Mouse (Mus musculus) mouse trophoblast stem cell (cell line): ENCODE measurements around the gene Trim23.
"Not testable (repeated sequence)": the region's sequence is repeated elsewhere in the genome, so short reads cannot be mapped to it uniquely, and the experiment has no call there.

Experiments used
- in situ Hi-C, 2 experiments: fragments of 300-500 bp; cut with MseI, MboI; formaldehyde crosslinking; loops; 2 replicates in 1 of 2; 3 replicates in 1 of 2; pipeline ENCODE4 v1.15.1; 2025

Trim23 gene

GRCm38 (mm10) chr13:104178650-104179121 is at the start of gene Trim23:
TSS of gene Trim23 (plus strand) at chr13:104178797.
- in situ Hi-C loops, result no loop called here

DNA sequence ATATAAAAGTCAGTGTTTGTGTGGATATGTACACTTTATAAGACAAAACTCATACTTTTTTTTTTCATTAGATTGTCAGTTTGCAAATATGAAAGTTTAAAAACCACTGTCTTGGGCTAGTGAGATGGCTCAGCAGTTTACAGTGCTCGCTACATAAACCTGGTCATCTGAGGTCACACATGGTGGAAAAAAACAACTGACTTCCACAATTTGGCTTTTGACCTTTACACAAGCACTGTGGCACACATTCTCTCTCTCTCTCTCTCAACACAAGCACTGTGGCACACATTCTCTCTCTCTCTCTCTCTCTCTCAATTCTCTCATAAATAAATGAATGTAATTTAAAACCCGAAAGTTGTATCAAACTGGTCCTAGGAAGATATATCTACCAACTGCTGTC is 46.0 kb upstream of the Trim23 start:
- in situ Hi-C loops, result no loop called here

DNA sequence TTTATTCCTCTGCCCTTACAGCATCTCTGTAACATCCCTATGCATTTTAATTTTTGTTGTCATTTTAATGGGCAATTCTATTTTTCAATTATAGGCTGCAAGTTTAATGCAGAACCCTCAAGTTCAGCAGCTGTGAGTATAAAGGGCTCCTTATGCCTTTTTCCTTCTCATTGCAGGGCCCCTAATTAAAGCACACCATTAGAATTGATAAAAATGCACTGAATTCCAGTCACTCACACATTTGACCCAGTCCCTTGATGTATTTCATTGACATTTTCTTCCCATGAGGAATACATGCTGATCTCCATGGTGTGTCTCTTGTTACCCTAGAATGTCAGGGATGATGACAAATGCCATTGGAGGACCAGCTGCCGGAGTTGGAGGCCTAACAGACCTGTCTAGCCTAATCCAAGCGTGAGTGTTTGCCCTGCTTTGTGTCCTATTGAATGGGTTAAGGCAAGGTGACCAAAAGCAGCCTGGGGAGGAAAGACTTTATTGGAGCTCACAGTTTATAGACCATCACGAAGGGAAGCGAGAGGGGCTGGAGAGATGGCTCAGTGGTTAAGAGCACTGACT is 44.0 kb upstream of the Trim23 start:
- in situ Hi-C loops, result no loop called here

DNA sequence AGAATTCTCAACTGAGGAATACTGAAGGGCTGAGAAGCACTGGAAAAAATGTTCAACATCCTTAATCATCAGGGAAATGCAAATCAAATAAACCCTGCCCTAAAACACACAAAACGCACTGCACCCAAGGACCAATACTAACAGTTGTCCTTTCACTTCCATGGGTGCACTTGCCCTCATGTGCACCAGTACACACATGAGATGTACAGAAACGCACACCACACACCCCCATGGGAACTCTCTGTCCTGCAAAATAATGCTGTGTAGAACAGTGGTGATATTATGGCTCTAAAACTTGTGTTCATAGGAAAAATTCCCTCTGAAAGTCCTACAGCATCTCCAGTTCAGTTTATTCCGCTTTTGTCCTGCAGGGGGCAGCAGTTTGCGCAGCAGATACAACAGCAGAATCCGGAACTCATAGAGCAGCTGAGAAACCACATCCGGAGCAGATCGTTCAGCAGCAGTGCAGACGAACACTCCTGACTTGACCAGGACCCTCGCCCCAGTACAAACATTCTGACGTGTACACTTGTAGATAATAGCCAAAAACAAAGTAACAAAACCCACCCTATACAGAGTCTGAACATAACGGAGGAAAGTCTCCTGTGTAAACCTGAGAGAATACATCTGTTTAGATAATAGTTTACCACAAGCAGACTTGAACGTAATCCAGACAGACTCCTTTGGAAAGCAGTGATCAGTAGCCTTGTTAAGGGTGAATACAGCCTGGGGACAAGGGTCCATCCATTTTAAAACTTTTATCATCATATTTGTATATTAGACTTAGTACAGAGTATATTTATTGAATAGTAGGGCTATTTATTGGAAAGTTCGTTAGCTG is 39.0 kb upstream of the Trim23 start:
- in situ Hi-C loops, result no loop called here

GRCm38 (mm10) chr13:104144871-104145270 is 33.7 kb upstream of the Trim23 start:
- in situ Hi-C loops, result no loop called here

- in situ Hi-C loops, result no loop called here
Measured at GRCm38 (mm10) chr13:104145646-104146045, 33.0 kb upstream of the Trim23 start.

- in situ Hi-C loops, result no loop called here
Measured at GRCm38 (mm10) chr13:104154180-104154579, 24.4 kb upstream of the Trim23 start.

DNA sequence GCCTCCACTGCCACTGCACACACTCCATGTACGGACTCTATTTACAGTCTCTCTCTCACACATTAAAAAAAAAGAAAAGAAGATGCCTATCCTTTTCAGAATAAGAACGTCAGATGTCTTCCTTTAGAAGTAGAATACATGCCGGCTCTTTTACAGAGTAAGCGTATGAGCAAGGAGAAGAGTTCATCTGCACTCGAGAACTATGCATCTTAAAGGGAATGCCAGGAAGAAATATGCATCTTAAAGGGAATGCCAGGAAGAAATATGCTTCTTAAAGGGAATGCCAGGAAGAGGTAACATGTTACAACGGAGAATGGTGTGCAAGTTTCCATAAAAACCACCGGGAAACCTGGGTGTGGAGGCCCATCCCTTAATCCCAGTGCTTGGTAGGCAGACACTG is 23.5 kb upstream of the Trim23 start:
- in situ Hi-C loops, result no loop called here

DNA sequence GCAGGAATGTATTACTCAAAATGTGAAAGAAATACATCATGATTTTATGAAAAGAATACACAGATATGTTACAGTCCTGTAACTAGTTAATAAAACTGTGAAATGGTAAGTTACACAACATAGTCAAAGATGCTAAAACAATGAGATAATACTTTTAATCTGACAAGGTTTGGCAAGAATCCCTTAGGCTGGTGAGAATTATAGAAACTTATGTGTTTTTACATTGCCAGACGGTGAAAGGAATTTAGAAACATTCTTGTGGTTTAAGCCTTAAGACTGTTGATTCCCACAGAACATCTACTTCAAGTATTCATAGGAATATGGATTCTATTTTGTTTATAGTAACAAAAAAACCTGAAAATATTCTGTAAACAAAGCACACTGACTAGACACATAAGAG is 22.9 kb upstream of the Trim23 start:
- in situ Hi-C loops, result no loop called here

- in situ Hi-C loops, result no loop called here
Measured at GRCm38 (mm10) chr13:104171711-104172110, 6.9 kb upstream of the Trim23 start.

DNA sequence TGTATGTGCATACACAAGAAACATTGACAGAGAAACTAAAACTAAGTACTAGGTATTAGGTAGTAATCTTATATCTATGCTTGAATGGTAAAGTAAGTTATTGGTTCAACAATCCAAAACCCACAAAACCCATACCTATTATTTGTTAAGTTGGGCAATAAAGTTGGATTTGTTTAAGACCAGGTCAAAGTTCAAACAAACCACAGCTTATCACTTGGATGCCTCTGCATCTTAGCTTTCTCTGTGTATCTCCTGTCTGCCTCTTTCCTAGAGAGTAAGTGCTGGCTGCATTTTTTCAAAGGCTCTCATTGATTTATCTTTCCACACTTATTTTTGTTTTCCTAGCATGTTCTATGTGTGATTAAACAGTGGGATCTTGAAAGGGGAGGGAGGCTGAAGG is 6.1 kb upstream of the Trim23 start:
- in situ Hi-C loops, result no loop called here

DNA sequence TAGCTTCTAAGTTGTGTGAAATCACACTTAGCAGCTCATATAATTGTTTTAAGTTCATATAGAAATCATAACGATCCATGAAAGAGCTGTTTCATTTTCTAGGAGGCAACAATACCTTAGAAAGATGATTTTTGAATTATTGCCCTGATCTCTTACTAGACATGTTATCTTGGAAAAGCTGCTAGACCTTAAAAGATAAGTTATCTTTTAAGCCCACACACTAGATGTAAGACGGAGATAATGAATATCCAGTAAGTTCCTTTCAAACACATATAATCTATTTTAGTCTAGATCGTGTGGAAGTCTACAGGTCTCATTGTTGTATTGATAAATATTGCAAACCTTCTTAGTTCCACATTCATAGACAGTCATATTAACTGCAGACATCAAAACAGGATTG is 1.7 kb upstream of the Trim23 start:
- in situ Hi-C loops, result no loop called here

GRCm38 (mm10) chr13:104177796-104178649 is 574 bp upstream of the Trim23 start, which contains the start of gene Trappc13:
TSS of gene Trappc13 (minus strand) at chr13:104178469.
- in situ Hi-C loops, result no loop called here

GRCm38 (mm10) chr13:104179176-104179888 is 735 bp downstream of the Trim23 start:
- in situ Hi-C loops, result no loop called here

DNA sequence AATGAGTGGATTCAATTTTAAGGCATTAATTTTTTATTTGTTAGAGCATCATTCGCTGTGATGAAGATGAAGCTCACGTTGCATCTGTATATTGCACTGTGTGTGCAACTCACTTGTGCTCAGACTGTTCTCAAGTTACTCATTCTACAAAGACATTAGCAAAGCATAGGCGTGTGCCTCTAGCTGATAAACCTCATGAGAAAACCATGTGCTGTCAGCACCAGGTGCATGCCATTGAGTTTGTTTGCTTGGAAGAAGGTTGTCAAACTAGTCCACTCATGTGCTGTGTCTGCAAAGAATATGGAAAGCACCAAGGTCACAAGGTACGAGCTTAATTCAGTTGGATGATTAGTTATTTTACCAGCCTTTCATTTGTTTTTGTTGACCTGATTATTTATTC is 8.8 kb downstream of the Trim23 start:
- in situ Hi-C loops, result no loop called here

DNA sequence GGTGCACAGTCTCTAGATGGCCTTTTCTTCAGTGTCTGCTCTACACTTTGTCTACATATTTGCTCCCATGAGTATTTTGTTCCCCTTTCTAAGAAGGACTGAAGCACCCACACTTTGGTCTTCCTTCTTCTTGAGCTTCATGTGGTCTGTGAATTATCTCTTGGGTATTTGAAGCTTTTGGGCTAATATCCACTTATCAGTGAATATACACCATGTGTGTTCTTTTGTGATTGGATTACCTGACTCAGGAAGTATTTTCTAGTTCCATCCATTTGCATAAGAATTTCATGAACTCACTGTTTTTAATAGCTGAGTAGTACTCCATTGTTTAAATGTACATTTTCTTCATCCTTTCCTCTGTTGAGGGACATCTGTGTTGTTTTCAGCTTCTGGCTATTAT is 17.3 kb downstream of the Trim23 start:
- in situ Hi-C loops, result not testable (repeated sequence)

GRCm38 (mm10) chr13:104204313-104204712 is 25.7 kb downstream of the Trim23 start:
- in situ Hi-C loops, result no loop called here

DNA sequence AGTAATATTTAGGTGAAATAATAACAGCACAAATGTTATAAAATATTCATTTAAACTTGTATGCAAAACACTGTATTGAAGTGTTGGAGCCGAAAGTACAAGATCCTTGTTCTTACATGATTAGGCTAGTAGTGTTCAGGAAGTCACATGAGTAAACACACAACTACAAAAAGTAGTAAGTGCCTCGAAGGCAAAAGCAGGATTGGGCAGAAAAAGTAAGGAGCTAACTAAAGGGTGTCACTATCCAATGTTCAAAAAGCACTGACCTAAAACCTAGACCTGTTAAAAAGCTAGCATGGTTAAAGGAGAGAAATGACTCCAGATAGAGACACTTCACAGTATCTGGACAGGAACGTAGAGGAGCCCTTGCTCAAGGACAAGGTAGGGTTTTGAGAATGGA is 48.9 kb downstream of the Trim23 start:
- in situ Hi-C loops, result no loop called here

DNA sequence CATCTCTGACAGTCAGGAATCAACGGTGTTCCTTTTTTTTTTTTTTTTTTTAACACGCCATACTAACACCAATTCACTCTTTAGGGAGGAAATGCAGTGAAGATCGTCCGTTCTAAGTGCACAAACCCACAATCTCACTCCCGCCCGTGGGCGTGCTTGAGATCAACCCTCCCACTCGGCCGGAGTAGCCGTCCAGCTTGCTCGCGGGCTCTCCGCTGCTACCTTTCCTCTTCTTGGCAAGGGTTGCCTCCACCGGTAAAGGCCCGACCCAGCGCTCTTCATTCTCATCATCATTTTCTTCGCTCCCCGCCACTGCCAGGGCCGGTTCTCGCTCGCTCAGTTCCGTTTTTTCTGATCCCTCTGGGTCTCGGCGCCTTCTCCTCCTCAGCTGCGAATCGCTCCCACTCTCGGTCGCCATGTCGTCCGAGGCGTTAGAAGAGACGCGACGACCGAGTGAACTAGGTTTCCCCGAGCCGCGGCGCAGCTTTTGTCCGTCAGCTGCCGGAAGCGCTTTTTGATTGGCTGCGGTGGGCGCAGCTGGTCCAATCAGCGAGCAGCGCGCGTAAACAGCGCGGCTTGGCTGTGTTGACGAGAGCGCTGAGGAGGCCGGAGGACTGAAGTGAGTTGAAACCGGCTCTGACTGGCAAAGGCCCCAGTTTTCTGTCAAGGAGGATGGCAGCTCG is 49.9 kb downstream of the Trim23 start, which contains the start of the genes Cenpk and Ppwd1:
Gene Cenpk (plus strand): TSS at position 228 of the 683 bp plus-strand sequence.
Gene Ppwd1 (minus strand): TSS at position 460 of the 683 bp plus-strand sequence.
- in situ Hi-C loops, result no loop called here

- in situ Hi-C loops, result no loop called here
Measured at GRCm38 (mm10) chr13:104229181-104229580, 50.6 kb downstream of the Trim23 start.
